Mouse (Mus musculus) liver, embryonic 18 days (tissue): ENCODE data around the gene Gm10031. TPM values are rescaled to one million over a fixed set of nuclear protein-coding genes. Genes with fewer than 3 reads are reported as not detected.

Experiments
- polyA plus RNA-seq: library from polyadenylated mRNA; depleted of rRNA; stranded (reverse); fragments of >200 nt; gene quantifications from 2 replicates; pipeline ENCODE4 v1.2.3, GENCODE M21; 2012; rRNA removed

The Gm10031 gene
- 1.6 and 2.3 TPM in 2 replicates for polyA plus RNA-seq

GRCm38 (mm10) chr1:156523842-156524241 is at the start of gene Gm10031:
Gm10031 (plus strand) TSS chr1:156524012.

GRCm38 (mm10) chr1:156558024-156558930 is 34.5 kb downstream of the Gm10031 start, which contains the start of gene Abl2:
Abl2 (plus strand) TSS chr1:156558786.

Other genes starting within 250 kb of the Gm10031 start
- 0.04 and 0.06 TPM in 2 replicates for gene Tdrd5, start 220.3 kb upstream of the Gm10031 start, polyA plus RNA-seq
- gene Nphs2, start 213.3 kb upstream of the Gm10031 start, polyA plus RNA-seq = not detected in 2 replicates
- 80.8 and 183 TPM in 2 replicates for gene Gm2000, start 158.0 kb upstream of the Gm10031 start, polyA plus RNA-seq
- gene Axdnd1, start 102.9 kb upstream of the Gm10031 start, polyA plus RNA-seq = 0.08 and 0.16 TPM in 2 replicates
- 31.7 and 34.0 TPM in 2 replicates for gene Soat1, start 49.7 kb upstream of the Gm10031 start, polyA plus RNA-seq
- 1.6 and 2.1 TPM in 2 replicates for gene Abl2, start 34.8 kb downstream of the Gm10031 start, polyA plus RNA-seq
- gene Tor3a, start 150.3 kb downstream of the Gm10031 start, polyA plus RNA-seq = 9.1 and 10.1 TPM in 2 replicates
- gene Fam20b, start 195.1 kb downstream of the Gm10031 start, polyA plus RNA-seq = 6.2 and 6.6 TPM in 2 replicates